Mouse (Mus musculus) liver, adult 2 months (tissue): ENCODE measurements around the gene Gipc2.

Source experiments
- CTCF ChIP-seq: fragments of 200-500 bp; IDR thresholded peaks from 2 replicates; pipeline ENCODE4 v1.5.1; 2011; ENCODE audit warnings: low read depth, low read length, control low read depth
- POLR2A ChIP-seq: fragments of 200-500 bp; IDR thresholded peaks from 2 replicates; pipeline ENCODE4 v1.6.1; 2011; ENCODE audit warnings: low read length, control low read depth; ENCODE audit not compliant: insufficient read depth; ENCODE audit errors: extremely low read depth

DNA sequence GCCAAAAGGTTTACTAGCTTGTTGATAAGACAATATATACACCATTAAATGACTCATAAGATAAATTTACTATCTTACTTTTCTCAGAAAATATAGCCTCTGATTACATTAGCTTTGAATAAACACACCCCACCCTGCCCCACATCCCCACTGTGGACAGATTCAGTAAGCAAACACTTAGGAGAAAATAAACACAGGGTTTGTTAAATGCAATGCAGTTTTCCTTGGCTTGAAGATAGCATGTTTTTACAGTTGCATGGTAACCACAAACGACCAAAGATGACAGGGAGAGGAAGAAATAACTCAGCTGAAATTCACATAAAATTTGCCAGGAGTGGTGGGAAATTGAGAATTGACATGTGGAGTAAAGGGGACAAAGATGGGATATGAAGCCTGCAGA, 4.4 kb upstream of the Gipc2 start:
- TF ChIP-seq POLR2A (no peak), CTCF (no peak)
